Mouse (Mus musculus) brown adipose tissue, adult 24 weeks (tissue): ENCODE data around the gene Herc2. TPM values are rescaled to one million over a fixed set of nuclear protein-coding genes. Genes with fewer than 3 reads are reported as not detected.

ENCODE experiments used
- H3K27ac ChIP-seq: fragments of 200-500 bp; replicated peaks from 2 replicates; pipeline ENCODE4 v1.5.1; 2012; ENCODE audit warnings: low read depth, mild to moderate bottlenecking, low read length
- H3K4me1 ChIP-seq: fragments of 200-500 bp; 2 replicates; pipeline ENCODE4 v1.6.1; 2012; ENCODE audit warnings: low read length, mixed read lengths; ENCODE audit not compliant: control insufficient read depth, insufficient read depth, insufficient read length
- H3K4me3 ChIP-seq: fragments of 200-500 bp; 2 replicates; pipeline ENCODE4 v1.5.1; 2012; ENCODE audit warnings: low read depth, mild to moderate bottlenecking, low read length, moderate library complexity; ENCODE audit not compliant: insufficient read depth
- polyA plus RNA-seq: library from polyadenylated mRNA; stranded (reverse); fragments of >200 nt; gene quantifications from 2 replicates; pipeline ENCODE4 v1.2.4, GENCODE M21; 2012; ENCODE audit not compliant: missing spikeins, insufficient read depth, insufficient read length

Gene Herc2
- polyA plus RNA-seq, 1 experiment, result 13.0 TPM

DNA sequence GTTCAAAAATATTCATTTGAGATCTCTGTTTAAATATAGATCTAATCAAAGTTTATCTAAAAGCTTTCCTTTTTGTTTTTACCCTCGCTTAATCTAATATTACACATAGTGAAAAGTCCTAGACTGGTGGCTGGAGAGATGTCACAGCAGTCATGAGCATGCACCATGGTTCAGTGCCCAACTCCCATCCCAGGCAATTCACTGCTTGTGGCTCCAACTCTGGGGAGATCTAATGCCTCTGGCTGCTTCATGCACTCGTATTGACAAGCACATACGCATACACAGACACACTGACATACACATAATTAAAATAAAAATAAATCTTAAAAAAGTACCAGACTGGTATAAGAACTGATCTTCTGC, 5.7 kb upstream of the Herc2 start:
- Histone ChIP-seq H3K4me1 (no peaks in the 10 kb centered on the region), H3K4me3 (no peak overlapping the region), H3K27ac (no peak overlapping the region)

DNA sequence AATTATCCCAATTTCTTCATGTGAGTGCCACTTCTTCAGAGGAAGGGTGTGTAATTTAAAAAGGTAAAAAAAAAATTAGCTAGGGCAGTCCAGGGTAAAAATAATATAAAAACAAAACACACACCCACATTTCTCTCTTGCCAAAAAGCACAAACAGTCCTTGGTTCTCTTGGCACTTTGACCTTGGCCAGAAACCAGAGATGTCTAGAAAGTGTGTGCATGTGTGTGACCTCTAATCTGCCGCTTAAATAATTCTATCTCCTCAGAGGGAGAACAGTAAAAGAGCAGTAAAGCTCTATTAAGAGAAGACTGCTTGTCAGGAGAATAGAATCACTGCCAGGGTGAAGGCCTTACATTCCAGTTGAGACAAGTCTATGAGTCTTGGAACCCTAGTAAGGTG, 2.8 kb upstream of the Herc2 start:
- Histone ChIP-seq H3K4me1 (no peaks in the 10 kb centered on the region; the same call in 1 of the 2 replicates), H3K4me3 (no peak overlapping the region), H3K27ac (no peak overlapping the region)

DNA sequence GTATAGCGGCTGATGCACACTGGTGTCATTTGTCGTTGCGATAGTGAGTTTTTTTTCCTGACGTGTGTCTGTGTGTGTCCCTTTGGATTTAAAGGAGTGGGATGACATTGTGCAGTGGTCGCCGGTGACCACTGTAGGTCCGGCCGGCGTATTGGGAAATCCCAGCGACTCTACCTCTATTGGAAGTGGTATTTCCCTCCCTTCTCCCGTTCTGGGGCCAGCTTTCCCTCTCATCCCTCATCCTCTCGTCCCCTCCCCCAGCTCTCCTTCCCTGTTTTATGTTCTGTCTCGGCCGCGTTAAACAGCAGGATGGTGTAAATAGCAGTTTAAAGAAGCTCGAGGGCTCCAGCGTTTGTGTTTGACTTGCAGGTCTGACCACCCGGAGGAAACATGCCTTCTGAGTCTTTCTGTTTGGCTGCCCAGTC, 503 bp downstream of the Herc2 start:
- peak overlapping the region; percentile 76 for H3K4me3 ChIP-seq
- peak overlapping the region; percentile 78 for H3K27ac ChIP-seq
- peaks cover 3% of the 10 kb centered on the region for H3K4me1 ChIP-seq

DNA sequence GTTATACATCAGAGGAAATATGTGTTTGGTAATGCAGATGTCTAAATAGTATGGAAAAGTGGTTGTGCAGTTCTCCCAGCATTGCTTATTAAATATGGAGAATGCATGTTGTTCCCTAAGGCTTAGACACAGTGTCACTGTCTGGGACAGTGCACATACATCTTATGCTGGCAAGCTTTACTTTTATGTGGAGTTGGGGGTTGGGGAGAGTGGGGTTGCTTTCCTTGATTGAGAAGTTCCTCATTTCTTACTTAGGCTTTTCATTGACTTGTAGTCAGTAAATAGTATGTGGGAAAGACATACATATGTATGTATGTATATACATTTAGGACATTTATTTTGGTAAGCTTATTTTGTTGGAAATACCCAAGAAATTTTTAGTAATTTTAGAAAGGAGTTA, 3.0 kb downstream of the Herc2 start:
- no peak overlapping the region for H3K27ac ChIP-seq

DNA sequence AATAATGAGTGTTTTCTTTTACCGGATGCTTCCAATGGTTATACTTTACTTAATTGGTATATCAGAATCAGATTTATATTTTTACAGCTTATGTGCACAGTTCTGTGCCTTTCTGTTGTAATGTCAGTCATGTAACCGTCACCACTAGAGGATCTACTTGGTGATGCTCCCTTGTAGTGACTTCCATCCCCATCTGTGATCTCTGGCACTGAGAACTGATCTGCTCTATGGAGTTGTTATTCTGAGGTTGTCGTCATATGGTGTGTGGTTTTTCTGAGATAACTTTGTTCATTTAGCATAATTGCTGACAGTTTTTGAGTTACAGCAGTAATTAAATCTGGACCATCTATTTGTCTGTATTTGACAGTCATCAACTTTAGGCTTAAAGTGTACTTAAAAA, 5.3 kb downstream of the Herc2 start:
- Histone ChIP-seq H3K27ac (no peak overlapping the region), H3K4me3 (no peak overlapping the region), H3K4me1 (peaks cover 3% of the 10 kb centered on the region)

More for the DNA sequence above, 3.0 kb downstream of the Herc2 start:
- Histone ChIP-seq H3K4me3 (no peak overlapping the region), H3K4me1 (peaks cover 3% of the 10 kb centered on the region)

DNA sequence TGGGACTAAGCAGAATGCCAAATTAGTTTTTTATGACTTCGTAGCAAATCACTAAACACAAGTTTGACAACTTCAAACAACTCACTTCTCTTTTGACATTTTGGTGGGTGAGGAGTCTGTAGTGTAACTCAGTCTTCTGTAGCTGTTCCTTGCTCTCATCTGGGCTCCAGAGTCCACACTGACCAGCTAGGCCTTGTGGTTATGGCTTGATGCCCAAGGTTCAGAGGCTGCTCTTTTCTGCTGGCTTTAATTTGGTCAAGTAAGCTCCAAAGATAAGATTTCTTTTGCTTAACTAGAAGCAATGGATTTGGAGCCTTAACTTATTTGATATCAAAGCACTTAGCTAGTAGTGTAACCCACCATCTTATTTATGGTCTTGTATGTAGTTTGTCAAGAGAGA, 14.9 kb downstream of the Herc2 start:
- H3K27ac ChIP-seq, result no peak overlapping the region
- no peak overlapping the region for H3K4me3 ChIP-seq
- no peaks in the 10 kb centered on the region; the same call in none of the 2 replicates for H3K4me1 ChIP-seq

DNA sequence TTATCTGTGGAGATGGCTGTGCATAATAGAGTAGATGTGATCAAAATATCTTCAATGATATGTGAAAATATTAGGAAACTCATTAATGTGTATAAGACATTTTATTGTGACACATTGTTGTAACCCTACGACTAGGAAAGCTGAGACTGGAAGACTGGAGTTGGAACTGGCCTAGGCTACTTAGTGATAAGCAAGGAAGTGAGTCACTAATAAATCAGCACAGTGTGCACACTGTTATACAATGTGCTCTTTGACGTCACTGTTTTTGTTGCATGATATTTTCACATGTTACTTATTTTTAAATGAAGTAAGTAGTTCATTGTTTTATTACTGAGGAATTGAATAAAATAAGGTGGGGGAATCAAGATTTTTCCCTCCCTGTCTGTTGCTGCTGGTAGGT, 16.1 kb downstream of the Herc2 start:
- Histone ChIP-seq H3K4me1 (no peaks in the 10 kb centered on the region; the same call in none of the 2 replicates), H3K4me3 (no peak overlapping the region), H3K27ac (no peak overlapping the region)

DNA sequence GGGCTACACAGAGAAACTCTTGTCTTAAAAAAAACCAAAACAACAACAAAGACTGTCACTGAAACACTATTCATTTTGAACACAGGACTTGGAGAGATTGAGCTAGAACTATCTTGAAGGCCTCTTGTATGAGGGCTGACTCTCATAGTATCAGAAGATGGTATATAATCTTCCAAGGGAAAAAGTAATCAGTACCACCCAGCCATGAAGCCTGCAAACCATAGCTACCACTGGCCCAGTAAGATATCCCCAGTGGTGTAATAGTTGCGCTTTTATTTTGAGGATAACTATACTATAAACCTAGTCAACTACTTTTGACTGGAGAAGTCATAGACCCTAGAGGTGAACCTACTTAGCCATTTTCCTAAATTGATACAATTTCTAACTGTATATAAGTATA, 16.6 kb downstream of the Herc2 start:
- H3K4me1 ChIP-seq, result no peaks in the 10 kb centered on the region; the same call in none of the 2 replicates
- H3K4me3 ChIP-seq, result no peak overlapping the region
- H3K27ac ChIP-seq, result no peak overlapping the region

DNA sequence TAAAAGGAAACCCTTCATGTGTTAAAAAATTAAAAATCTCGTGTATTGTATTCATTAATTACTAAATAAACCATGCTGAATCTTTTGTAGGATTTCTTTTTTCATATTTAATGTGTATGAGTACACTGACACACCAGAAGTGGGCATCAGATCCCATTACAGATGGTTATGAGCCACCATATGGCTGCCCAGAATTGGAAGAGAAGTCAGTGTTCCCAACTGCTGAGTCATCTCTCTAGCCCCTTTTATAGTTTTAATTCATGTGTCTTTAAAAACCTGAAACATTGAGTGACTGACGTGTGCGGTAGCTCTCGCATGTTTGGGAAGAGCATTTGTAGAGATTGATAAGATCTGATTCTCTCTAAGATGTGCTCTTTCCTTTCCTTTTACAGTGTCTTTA, 21.7 kb downstream of the Herc2 start:
- no peak overlapping the region for H3K4me3 ChIP-seq
- H3K4me1 ChIP-seq, result no peaks in the 10 kb centered on the region; the same call in 1 of the 2 replicates
- no peak overlapping the region for H3K27ac ChIP-seq

DNA sequence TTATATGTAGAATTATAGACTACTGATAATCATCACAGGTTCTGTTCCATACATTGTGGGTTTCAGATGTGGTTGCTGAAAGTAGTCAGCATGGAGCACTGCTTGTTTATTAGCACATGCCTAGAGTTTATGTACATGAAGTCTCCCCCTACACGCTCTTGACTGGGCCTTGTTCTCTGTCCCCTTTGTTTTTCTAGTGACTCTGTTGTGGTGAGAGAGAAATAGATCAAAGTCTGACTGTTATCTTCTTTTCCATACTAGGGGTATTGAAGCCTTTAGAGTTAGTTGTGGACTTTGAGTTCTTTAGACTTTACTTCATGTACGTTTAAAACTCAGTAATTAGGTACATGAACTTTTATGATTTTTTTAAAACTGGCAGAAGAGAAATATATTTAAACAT, 33.0 kb downstream of the Herc2 start:
- Histone ChIP-seq H3K4me3 (no peak overlapping the region), H3K4me1 (no peaks in the 10 kb centered on the region), H3K27ac (no peak overlapping the region)

DNA sequence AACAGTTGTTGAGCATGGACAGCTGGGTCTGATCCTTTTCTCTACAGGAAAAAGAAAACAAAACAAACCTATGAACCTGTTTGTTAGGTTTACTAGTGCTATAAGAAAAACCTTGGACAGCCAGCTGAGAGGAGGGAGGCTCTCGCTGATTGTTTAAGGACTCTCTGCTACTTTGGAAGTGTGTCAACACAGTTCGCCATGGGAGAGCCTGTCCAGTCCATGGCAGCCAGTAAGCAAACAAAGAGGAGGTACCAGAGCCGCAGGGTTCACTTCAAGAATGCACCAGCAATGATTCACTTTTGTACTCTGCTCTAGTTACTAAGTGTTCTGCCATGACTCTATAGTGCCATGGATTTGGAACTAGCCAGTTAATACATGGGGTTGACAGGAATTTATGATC, 39.1 kb downstream of the Herc2 start:
- H3K4me1 ChIP-seq, result no peaks in the 10 kb centered on the region

DNA sequence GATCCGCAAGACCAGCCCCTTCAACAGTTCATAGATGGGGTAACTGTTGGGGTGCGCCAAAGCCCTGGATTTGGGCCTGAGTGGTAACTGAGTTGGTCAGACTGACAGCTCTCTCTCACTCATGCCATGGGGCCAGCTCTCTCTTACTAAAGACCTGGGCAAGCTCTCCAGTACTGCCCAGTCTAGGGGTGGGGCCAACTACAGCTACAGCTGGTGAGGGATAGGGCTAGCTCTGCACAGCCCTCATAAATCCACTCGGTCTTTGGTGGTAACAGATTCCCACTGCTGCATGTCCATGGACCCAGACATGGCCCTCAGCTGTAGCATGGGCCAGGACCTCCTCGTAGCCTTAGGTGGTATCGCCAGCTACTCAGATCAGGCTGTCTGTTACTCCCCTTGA, 41.4 kb downstream of the Herc2 start:
- Histone ChIP-seq H3K27ac (no peak overlapping the region), H3K4me3 (no peak overlapping the region), H3K4me1 (no peaks in the 10 kb centered on the region)

More for the DNA sequence above, 39.1 kb downstream of the Herc2 start:
- no peak overlapping the region for H3K4me3 ChIP-seq
- H3K27ac ChIP-seq, result no peak overlapping the region

DNA sequence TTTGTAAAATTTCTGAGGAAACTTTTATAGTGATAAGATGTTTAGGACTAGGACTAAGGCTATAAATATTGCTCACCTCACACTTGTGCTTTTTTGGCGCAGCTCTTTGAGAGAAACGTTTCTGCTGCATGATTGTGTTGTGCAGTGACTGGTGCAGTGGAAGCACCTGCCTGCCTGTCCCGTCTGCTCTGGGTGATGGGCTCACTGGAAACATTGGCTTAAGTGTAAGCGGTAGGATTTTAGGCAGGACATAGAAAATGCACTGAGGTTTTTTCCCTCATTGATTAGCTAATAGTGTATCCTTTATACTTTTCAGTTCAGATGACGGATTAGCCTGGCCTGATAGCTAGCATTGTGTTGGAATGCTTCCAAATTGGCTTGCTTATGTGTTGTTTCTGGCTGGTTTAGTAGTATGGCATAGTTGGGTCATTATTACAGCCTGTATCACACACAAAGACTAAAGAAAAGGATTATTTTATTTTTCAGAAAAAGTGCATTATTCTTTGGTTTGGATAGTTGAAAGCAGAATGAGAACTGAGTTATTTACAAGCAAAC, 52.4 kb downstream of the Herc2 start:
- H3K4me3 ChIP-seq, result no peak overlapping the region
- H3K27ac ChIP-seq, result no peak overlapping the region
- no peaks in the 10 kb centered on the region for H3K4me1 ChIP-seq

DNA sequence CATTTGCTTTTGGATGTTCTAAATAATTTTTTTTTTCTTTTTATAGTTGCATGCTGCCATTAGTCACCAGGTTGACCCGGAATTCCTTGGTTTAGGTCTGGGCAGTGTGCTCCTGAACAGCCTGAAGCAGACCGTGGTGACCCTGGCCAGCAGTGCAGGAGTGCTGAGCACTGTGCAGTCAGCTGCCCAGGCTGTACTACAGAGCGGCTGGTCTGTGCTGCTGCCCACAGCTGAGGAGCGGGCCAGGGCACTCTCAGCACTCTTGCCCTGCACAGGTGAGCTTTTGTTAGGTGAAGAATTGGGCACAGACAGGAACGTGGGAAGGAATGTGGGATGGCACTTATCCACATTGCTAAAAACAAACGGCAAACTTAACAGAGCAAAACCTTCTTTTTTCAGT, 63.0 kb downstream of the Herc2 start:
- Histone ChIP-seq H3K27ac (no peak overlapping the region), H3K4me1 (no peaks in the 10 kb centered on the region), H3K4me3 (no peak overlapping the region)

DNA sequence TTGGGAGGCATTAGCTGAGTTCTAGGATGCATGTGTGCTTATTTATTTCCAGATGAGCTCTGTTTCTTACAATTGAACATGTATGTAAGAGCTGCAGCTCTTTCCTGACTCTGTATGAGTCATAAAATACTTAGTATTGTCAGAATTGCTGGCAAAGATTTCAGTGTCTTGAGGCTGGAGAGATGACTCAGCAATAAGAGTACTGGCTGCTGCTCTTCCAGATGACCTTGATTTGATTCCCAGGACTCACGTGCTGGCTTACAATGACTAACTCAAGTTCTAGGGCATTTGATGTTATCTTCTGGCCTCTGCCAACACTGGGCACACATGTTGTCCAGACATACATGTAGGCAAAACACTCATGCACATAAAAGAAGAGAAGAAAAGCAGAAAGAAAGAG, 64.2 kb downstream of the Herc2 start:
- H3K27ac ChIP-seq, result no peak overlapping the region

DNA sequence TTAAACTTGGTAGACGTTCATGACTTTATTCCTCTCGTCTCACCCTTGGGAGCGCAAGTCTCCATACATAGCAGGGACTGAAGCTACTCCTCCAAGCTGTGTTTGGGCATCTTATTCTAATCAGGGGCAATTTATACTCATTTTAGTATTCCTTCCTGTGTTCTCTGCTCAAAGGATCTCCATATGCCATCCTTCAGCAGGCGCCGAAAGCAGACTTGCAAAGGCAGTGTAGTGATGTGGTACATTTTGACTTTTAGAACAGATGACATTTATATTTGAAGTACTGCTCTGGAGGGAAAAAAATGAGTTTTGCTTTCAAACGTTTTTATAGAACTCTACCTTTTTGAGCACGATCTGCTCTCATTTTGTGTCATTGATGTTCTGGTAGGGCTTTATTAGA, 71.0 kb downstream of the Herc2 start:
- no peak overlapping the region for H3K4me3 ChIP-seq
- no peak overlapping the region for H3K27ac ChIP-seq
- H3K4me1 ChIP-seq, result no peaks in the 10 kb centered on the region

More for the DNA sequence above, 64.2 kb downstream of the Herc2 start:
- Histone ChIP-seq H3K4me1 (no peaks in the 10 kb centered on the region), H3K4me3 (no peak overlapping the region)

DNA sequence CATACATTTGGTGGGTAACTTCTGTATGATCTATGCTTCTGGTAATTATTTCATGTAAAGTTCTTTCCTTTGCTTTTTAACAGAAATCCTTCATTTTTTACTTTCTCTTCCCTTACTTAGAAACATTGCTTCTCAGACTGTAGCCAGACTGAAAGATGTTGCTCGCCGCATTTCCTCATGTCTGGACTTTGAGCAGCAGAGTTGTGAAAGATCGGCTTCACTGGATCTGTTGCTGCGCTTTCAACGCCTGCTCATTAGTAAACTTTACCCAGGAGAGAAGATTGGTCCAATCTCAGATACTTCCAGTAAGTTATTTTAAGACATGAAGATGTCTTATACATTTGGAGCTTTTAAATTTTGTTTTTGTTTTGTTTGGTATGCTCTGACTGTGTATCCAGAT, 71.4 kb downstream of the Herc2 start:
- Histone ChIP-seq H3K4me1 (no peaks in the 10 kb centered on the region), H3K4me3 (no peak overlapping the region), H3K27ac (no peak overlapping the region)
